Mouse (Mus musculus): ENCODE data around the gene Sf3b5. TPM values are rescaled to one million over a fixed set of nuclear protein-coding genes. Genes with fewer than 3 reads are reported as not detected.

The Sf3b5 gene
- polyA plus RNA-seq (2016; fragmentation: Nextera tagmentation; extraction: Ambion mirVana) = 48.2 and 48.6 TPM in 2 replicates

DNA sequence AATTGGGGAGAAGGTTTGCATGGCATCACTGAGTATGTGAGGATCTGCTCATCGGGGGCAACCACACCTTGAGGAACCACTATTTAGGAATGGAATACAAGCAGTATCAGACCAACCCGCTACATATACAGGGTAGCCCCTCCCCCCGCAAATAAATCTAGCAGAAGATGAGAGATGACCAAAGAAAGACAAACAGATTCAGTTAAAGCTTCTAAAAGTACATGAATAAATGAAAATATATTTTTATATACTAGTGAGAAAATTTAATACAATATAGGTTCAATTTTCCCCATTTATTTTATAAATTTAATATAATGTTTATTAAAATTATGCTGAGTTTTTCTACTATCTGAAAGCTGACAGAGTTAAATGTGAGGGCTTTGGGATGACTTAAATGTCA is at the start of gene Sf3b5:
TSS of gene Sf3b5 (plus strand) at position 301 of the 400 bp plus-strand sequence.
- H3K36me3 ChIP-seq (replicated peaks) = peaks cover 6% of the 10 kb centered on the region
- no peaks in the 10 kb centered on the region for H3K27me3 ChIP-seq (ENCODE audit: poor library complexity, severe bottlenecking)
- no peak within 1 kb of the TSS for H3K4me3 ChIP-seq
- H3K27ac ChIP-seq = no peak within 1 kb of the TSS
- H3K9me3 ChIP-seq = no peaks in the 10 kb centered on the region
- no peak for DNase-seq (ENCODE audit: extremely low spot score, low spot score)
- peaks cover 13% of the 10 kb centered on the region for H3K4me1 ChIP-seq
- WGBS = 91% methylated on average over 3 of the region's 3 CpGs

DNA sequence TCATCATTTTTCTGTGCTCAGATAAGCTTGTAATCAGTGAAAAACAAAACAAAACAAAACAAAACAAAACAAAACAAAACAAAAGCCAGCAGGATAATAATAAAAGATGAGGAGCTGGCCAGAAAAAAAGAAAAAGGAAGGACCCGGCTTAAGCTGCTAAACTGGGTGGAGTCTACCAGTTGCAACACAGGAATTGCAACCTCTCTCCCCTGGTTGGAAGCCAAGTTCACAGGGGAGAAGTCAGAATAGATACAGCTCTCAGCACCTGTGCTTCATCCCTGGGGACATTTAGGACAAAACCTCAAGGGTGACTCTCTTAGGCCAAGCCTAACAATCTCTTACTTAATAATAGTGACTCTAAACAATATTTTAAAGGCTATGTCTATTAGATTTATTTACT is 49.3 kb upstream of the Sf3b5 start:
- Histone ChIP-seq H3K4me3 (no peak overlapping the region), H3K9me3 (no peaks in the 10 kb centered on the region), H3K27me3 (ENCODE audit: poor library complexity, severe bottlenecking) (peaks cover under 1% of the 10 kb centered on the region), H3K36me3 (replicated peaks) (no peaks in the 10 kb centered on the region), H3K27ac (no peak overlapping the region), H3K4me1 (no peaks in the 10 kb centered on the region)
- no peak for DNase-seq (ENCODE audit: extremely low spot score, low spot score)
- 69% methylated on average over 1 of the region's 1 CpGs for WGBS

DNA sequence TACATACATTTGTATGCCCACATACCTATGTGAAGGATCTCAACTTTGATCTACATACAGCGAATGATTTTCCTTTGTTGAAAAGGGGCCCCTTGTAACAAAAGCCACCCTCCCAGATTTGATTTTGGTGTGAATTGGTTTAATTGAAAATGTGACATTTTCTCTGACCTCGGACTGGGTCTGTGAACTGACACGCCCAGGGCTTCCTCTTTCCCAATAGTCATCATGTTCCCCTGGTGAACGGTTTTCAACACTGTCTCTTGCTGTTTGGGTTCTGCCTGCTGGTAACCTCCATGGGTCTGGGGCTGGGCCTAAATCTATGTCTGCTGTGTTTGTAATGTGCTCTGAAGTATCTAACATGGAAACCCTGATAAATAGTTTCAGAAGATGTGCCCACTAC is 47.9 kb upstream of the Sf3b5 start:
- H3K27me3 ChIP-seq (ENCODE audit: poor library complexity, severe bottlenecking) = peaks cover 15% of the 10 kb centered on the region
- no peak for DNase-seq (ENCODE audit: extremely low spot score, low spot score)
- H3K4me1 ChIP-seq = no peaks in the 10 kb centered on the region
- H3K36me3 ChIP-seq (replicated peaks) = no peaks in the 10 kb centered on the region
- H3K27ac ChIP-seq = no peak overlapping the region
- no peaks in the 10 kb centered on the region for H3K9me3 ChIP-seq
- no peak overlapping the region for H3K4me3 ChIP-seq
- 82% methylated on average over 4 of the region's 4 CpGs for WGBS

DNA sequence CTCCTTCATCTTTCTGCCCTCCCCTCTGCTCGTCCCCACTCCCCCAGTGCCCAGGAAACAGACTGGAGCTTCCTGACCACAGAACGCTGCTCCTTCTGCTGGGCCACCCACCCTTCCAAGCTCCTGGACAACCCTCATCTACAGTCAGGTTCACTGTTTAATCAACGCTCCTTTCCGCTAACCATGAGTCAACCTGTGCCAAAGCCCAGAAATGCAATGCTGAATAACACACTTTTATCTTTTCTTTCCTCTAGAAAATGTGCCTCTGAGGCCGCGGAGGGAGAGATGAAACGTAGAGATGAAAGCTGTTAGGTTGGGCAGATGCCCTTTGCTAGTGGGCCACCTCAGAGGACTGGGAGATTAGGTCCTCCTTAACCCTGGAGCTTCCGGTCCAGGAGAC is 43.6 kb upstream of the Sf3b5 start:
- H3K36me3 ChIP-seq (replicated peaks) = no peaks in the 10 kb centered on the region
- no peak overlapping the region for H3K27ac ChIP-seq
- no peak overlapping the region for H3K4me3 ChIP-seq
- no peaks in the 10 kb centered on the region for H3K9me3 ChIP-seq
- no peak for DNase-seq (ENCODE audit: extremely low spot score, low spot score)
- H3K4me1 ChIP-seq = peaks cover 11% of the 10 kb centered on the region
- WGBS = 89% methylated on average over 8 of the region's 8 CpGs
- peaks cover 49% of the 10 kb centered on the region for H3K27me3 ChIP-seq (ENCODE audit: poor library complexity, severe bottlenecking)

DNA sequence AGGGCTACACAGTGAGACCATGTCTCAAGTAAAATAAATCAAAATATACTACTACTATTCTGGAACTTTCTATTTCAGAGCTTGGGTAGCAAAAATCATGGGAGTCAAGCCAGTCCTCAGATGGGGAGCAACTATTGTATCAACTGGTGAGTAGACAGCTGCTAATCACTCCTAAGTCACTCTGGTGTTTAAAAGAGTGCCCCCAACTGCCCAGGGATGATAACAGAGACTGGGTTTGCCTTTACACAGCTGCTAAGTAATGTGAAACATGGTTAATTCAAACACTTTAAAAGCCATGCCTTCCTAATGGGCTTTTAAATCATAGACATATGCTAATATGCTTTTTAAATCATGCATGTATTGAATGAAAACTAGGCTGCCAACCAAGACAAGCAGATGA is 42.9 kb upstream of the Sf3b5 start:
- H3K9me3 ChIP-seq = no peaks in the 10 kb centered on the region
- no peak for DNase-seq (ENCODE audit: extremely low spot score, low spot score)
- no peak overlapping the region for H3K27ac ChIP-seq
- H3K36me3 ChIP-seq (replicated peaks) = no peaks in the 10 kb centered on the region
- peaks cover 11% of the 10 kb centered on the region for H3K4me1 ChIP-seq
- no peak overlapping the region for H3K4me3 ChIP-seq
- H3K27me3 ChIP-seq (ENCODE audit: poor library complexity, severe bottlenecking) = peaks cover 49% of the 10 kb centered on the region

DNA sequence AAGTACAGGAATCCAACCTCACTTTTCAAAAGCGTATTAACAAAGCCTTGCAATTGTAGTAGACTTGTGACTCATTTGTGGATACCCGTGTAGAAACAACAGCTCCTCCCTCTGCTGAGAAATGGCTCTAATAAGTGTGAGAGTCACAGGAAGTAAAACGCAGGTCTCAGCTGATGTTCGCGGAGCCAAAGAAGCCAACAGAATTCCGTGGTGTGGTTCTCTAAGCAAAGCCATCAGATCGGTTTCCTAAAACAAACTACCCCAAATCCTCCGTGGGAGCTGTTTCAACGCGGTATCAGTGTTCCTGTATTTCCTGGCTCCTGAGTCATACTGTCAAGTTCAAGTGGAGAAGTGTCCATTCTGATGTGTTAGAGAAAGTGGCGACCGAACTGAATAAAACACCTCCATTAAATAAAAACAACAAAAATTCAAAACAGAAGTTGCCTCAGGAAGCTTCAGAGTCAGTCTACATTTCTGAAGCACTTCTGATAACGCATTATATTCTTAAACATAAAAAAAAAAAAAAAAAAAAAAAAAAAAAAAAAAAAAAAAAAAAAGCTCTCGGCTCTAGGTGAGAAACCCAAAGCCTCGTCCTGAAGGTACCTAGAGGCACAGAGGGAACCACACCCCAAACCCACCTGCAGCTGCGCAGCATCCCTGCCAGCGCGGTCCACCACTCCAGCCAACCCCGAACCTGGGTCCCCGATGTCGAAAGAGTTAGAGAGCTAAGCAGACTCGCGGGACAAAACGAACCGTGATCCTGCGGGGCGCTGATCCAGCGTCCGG is 41.6 kb upstream of the Sf3b5 start:
- Histone ChIP-seq H3K9me3 (no peaks in the 10 kb centered on the region), H3K4me1 (peaks cover 11% of the 10 kb centered on the region), H3K4me3 (peak overlapping the region; percentile 63), H3K27ac (peak overlapping the region; percentile 81), H3K27me3 (ENCODE audit: poor library complexity, severe bottlenecking) (peaks cover 49% of the 10 kb centered on the region), H3K36me3 (replicated peaks) (no peaks in the 10 kb centered on the region)
- DNase-seq (ENCODE audit: extremely low spot score, low spot score) = peak; percentile 29
- WGBS = 7% methylated on average over 29 of the region's 29 CpGs

DNA sequence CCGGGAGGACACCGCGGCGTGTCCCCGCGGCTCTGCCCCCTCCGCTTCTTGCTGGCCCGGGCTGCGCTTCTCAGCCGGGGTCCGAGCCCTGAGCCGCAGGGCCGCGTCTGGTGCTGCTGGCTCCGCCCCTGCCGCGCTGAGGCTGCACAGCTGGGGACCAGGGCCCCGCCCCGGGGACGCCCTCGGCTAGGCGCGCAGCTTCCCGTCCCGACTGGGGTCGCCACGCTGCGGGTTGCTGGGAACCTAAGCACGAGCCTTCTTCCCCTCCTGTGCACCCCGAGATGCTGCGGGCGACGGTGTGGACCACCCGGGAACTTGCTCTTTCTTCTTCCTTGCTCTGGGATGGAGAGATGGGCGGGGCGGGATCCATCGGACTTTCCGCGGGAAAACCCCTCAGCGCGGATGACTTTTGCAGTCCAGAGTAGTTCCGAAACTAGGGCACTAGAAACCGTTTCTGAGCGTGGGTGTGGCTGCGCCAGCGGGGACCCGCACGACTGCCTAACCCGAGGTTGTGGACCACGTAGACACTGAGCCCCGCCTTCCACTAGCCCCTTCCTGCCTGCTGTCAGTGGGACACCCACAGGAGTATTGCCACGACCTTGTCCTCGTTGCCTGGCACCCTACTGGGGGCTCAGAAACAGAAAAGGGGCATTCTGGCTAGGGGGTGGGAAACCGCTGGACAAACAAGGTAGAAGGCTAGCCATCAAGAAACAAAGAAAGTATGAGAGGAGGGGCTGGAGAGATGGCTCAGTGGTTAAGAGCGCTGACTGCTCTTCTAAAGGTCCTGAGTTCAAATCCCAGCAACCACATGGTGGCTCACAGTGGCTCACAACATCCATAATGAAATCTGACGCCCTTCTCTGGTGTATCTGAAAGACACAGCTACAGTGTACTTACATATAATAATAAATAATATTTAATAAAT is 40.7 kb upstream of the Sf3b5 start, which contains the start of gene Stx11:
TSS of gene Stx11 (minus strand) at position 148 of the 925 bp plus-strand sequence.
- Histone ChIP-seq H3K27ac (peak within 1 kb of the TSS; percentile 81), H3K27me3 (ENCODE audit: poor library complexity, severe bottlenecking) (peaks cover 49% of the 10 kb centered on the region), H3K36me3 (replicated peaks) (no peaks in the 10 kb centered on the region), H3K9me3 (no peaks in the 10 kb centered on the region), H3K4me3 (peak within 1 kb of the TSS; percentile 63), H3K4me1 (peaks cover 11% of the 10 kb centered on the region)
- 2% methylated on average over 56 of the region's 56 CpGs for WGBS
- DNase-seq (ENCODE audit: extremely low spot score, low spot score) = peak; percentile 67

DNA sequence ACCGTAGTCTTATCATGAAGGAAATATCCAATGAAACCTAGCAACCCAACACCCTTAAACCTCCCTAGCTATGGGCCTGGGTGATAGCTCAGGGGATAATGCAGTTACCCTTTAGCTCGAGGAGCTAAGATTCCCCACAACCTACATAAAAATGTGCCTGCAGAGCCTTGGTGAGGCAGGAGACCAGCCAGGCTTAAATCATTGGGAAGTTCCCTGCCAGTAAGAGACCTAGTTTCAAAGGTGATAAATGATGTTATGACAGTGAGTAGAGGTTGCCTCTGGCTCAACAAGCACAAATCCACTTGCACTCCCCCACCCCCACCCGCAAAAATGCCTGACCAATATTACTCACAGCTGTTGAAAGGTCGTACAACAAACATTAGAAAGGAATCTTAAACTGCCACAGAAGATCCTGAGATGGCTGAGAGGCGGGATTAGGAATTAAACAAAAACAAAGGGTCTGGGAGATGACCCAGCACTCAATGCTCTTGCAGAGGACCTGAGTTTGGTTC is 39.4 kb upstream of the Sf3b5 start:
- Histone ChIP-seq H3K9me3 (no peaks in the 10 kb centered on the region), H3K4me3 (no peak overlapping the region), H3K4me1 (peaks cover 11% of the 10 kb centered on the region), H3K36me3 (replicated peaks) (no peaks in the 10 kb centered on the region), H3K27me3 (ENCODE audit: poor library complexity, severe bottlenecking) (peaks cover 49% of the 10 kb centered on the region), H3K27ac (no peak overlapping the region)
- WGBS = 82% methylated on average over 5 of the region's 5 CpGs
- no peak for DNase-seq (ENCODE audit: extremely low spot score, low spot score)

DNA sequence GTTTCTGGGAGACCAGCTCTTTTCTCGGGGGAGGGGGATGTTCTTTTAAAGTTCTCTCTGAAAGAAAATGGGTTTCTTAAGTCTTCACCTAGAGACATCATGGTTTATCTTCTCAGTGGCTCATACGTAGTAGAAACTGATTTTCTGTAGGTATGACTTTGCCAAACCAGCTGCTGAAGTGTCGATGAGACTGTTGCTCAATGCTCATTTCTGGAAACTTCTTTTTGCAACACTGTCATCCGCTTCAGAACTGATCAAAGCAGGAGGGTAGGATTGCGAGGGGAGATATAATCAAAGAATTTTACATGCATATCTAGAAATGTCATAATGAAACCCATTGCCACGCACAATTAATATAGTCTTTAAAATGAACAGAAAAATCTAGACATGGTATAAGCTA is 30.6 kb upstream of the Sf3b5 start:
- Histone ChIP-seq H3K27ac (no peak overlapping the region), H3K4me3 (no peak overlapping the region), H3K4me1 (no peaks in the 10 kb centered on the region), H3K27me3 (ENCODE audit: poor library complexity, severe bottlenecking) (no peaks in the 10 kb centered on the region), H3K36me3 (replicated peaks) (no peaks in the 10 kb centered on the region), H3K9me3 (no peaks in the 10 kb centered on the region)
- no peak for DNase-seq (ENCODE audit: extremely low spot score, low spot score)
- 92% methylated on average over 6 of the region's 6 CpGs for WGBS

DNA sequence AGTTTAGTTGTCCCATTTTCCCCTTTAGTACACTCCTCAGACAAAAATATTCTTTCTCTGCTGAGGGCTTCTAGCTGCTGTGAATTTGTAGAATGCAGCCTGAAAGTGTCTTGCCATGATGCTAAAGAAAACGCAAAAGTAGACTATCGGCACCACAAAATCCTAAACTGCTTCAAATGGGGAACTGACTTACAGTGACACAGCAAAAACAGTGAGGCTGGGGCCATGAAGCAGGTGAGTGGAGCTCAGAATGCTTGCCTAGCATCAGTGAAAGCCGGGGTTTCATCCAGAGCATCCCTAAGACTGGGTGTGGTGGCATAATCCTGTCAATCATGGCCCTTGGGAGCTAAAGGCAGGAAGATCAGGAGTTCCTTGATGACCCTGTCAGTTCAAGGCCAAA is 29.7 kb upstream of the Sf3b5 start:
- no peak for DNase-seq (ENCODE audit: extremely low spot score, low spot score)
- H3K36me3 ChIP-seq (replicated peaks) = no peaks in the 10 kb centered on the region
- 90% methylated on average over 3 of the region's 3 CpGs for WGBS
- H3K27ac ChIP-seq = no peak overlapping the region
- H3K4me3 ChIP-seq = no peak overlapping the region
- no peaks in the 10 kb centered on the region for H3K9me3 ChIP-seq
- H3K27me3 ChIP-seq (ENCODE audit: poor library complexity, severe bottlenecking) = no peaks in the 10 kb centered on the region
- no peaks in the 10 kb centered on the region for H3K4me1 ChIP-seq

DNA sequence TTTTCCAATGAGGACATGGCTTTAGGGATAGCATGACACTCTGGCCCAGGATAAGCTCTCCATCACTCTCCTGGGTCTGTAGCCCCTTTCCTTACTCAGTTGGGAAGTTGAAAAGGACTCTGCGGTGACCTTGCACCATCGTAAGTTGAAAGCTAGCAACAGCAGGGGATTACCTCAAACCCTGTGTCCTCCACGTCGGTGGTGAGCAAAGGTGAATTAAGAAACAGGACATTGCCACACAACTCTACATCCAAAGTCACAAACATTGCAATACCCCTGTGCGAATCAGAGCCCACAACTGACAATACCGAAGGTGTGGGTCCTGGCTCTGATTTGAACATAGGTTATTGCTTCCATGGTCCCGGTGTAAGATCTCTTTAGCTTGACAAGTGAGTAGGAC is 29.2 kb upstream of the Sf3b5 start:
- Histone ChIP-seq H3K4me1 (no peaks in the 10 kb centered on the region), H3K36me3 (replicated peaks) (no peaks in the 10 kb centered on the region), H3K9me3 (no peaks in the 10 kb centered on the region), H3K27me3 (ENCODE audit: poor library complexity, severe bottlenecking) (no peaks in the 10 kb centered on the region), H3K4me3 (no peak overlapping the region), H3K27ac (no peak overlapping the region)
- no peak for DNase-seq (ENCODE audit: extremely low spot score, low spot score)
- WGBS = 91% methylated on average over 7 of the region's 7 CpGs

DNA sequence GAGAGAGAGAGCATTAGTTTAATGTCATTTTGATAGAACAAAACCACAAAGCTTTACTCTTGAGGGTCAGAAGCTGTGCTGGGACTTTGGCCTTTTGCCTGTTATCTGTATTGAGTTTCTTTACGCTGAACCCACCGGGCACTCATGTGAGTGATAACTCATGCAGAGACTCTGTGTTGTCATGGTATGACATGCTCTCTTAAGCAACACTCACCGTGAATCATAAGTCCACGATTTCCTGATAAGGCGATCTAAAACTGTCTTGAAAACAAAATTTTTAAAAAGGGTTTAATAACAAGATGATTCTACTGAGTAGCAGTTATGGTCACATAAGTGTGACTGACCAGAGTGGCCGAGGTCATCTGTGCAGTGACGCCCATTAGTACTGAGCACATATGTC is 28.6 kb upstream of the Sf3b5 start:
- Histone ChIP-seq H3K36me3 (replicated peaks) (no peaks in the 10 kb centered on the region), H3K4me1 (no peaks in the 10 kb centered on the region), H3K27me3 (ENCODE audit: poor library complexity, severe bottlenecking) (no peaks in the 10 kb centered on the region), H3K27ac (no peak overlapping the region), H3K9me3 (no peaks in the 10 kb centered on the region), H3K4me3 (no peak overlapping the region)
- WGBS = 94% methylated on average over 7 of the region's 7 CpGs
- DNase-seq (ENCODE audit: extremely low spot score, low spot score) = no peak

DNA sequence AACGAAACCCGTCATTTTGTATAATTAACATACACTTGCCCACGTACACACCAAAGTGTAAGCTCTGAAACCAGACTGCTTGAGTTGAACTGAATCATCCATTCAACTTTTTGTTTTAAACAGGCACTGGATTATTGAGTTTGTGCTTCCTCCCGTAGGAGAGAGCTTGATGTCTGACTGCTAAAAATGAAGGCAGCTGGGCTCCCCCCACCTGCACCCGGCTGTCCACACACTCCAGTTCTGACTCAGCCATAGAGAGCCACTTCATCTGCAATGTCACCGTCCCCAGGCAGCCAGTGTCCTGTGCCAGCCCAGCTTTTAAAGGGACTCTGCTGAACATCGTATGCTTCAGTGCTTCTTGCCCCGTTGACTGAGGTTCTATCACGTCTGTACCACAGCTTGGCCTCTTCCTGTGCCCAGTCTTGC is 27.3 kb upstream of the Sf3b5 start:
- no peaks in the 10 kb centered on the region for H3K27me3 ChIP-seq (ENCODE audit: poor library complexity, severe bottlenecking)
- 80% methylated on average over 9 of the region's 9 CpGs for WGBS
- no peaks in the 10 kb centered on the region for H3K36me3 ChIP-seq (replicated peaks)
- no peak overlapping the region for H3K27ac ChIP-seq
- DNase-seq (ENCODE audit: extremely low spot score, low spot score) = no peak
- H3K4me3 ChIP-seq = no peak overlapping the region
- H3K9me3 ChIP-seq = no peaks in the 10 kb centered on the region
- no peaks in the 10 kb centered on the region for H3K4me1 ChIP-seq

All from forebrain, embryonic 10.5 days (tissue).